Mouse (Mus musculus): Measurements from ENCODE around the gene Elof1. TPM values are rescaled to one million over a fixed set of nuclear protein-coding genes. Genes with fewer than 3 reads are reported as not detected.

Gene Elof1
- polyA plus RNA-seq, 1 experiment from 2014 or later = 157 TPM

GRCm38 (mm10) chr9:22065642-22066041 is 51.3 kb downstream of the Elof1 start:
- Histone ChIP-seq H3K9me3 (ENCODE audit: control insufficient read depth, low read length) (no peaks in the 10 kb centered on the region), H3K9ac (ENCODE audit: low read depth, low read length) (no peak overlapping the region), H3K4me1 (ENCODE audit: control insufficient read depth, insufficient read depth, low read length) (peaks cover 7% of the 10 kb centered on the region), H3K4me2 (ENCODE audit: low read depth, low read length) (no peak overlapping the region), H3K27ac (ENCODE audit: low read length) (no peak overlapping the region), H3K36me3 (ENCODE audit: control insufficient read depth, insufficient read depth, low read length) (peaks cover 25% of the 10 kb centered on the region), H3K27me3 (replicated peaks; ENCODE audit: control insufficient read depth, insufficient read depth, low read length) (no peaks in the 10 kb centered on the region), H3K4me3 (ENCODE audit: low read length) (no peak overlapping the region)
- ATAC-seq = no peak
- 91% methylated on average over 11 of the region's 11 CpGs for WGBS

- 82% methylated on average over 3 of the region's 3 CpGs for WGBS
- H3K4me2 ChIP-seq (ENCODE audit: low read depth, low read length) = no peak overlapping the region
- no peak overlapping the region for H3K4me3 ChIP-seq (ENCODE audit: low read length)
- no peak overlapping the region for H3K27ac ChIP-seq (ENCODE audit: low read length)
- no peak for ATAC-seq
- H3K27me3 ChIP-seq (replicated peaks; ENCODE audit: control insufficient read depth, insufficient read depth, low read length) = no peaks in the 10 kb centered on the region
- H3K9ac ChIP-seq (ENCODE audit: low read depth, low read length) = no peak overlapping the region
- no peaks in the 10 kb centered on the region for H3K4me1 ChIP-seq (ENCODE audit: control insufficient read depth, insufficient read depth, low read length)
- peaks cover 30% of the 10 kb centered on the region for H3K36me3 ChIP-seq (ENCODE audit: control insufficient read depth, insufficient read depth, low read length)
- H3K9me3 ChIP-seq (ENCODE audit: control insufficient read depth, low read length) = no peaks in the 10 kb centered on the region
Measured at GRCm38 (mm10) chr9:22064341-22064740, 52.6 kb downstream of the Elof1 start.

Small RNA genes lying within 50 kb of the gene (microRNA-seq; reads per million reads assigned to microRNA genes)
- not detected for gene Mir7084

Other genes with a start within 250 kb of the Elof1 start
- gene Rab3d, start 199.0 kb downstream of the Elof1 start, polyA plus RNA-seq (2015; fragmentation: Nextera tagmentation; extraction: Ambion mirVana) = 47.5 and 47.9 TPM in 2 replicates
- 2.6 and 3.5 TPM in 2 replicates for gene Ccdc159, start 189.7 kb downstream of the Elof1 start, polyA plus RNA-seq (2015; fragmentation: Nextera tagmentation; extraction: Ambion mirVana)
- gene Tmem205, start 189.6 kb downstream of the Elof1 start, polyA plus RNA-seq (2015; fragmentation: Nextera tagmentation; extraction: Ambion mirVana) = 93.9 and 97.0 TPM in 2 replicates
- gene Plppr2, start 180.1 kb downstream of the Elof1 start, polyA plus RNA-seq (2015; fragmentation: Nextera tagmentation; extraction: Ambion mirVana) = 5.2 and 6.2 TPM in 2 replicates
- 5.9 and 6.5 TPM in 2 replicates for gene Swsap1, start 161.4 kb downstream of the Elof1 start, polyA plus RNA-seq (2015; fragmentation: Nextera tagmentation; extraction: Ambion mirVana)
- 4.8 and 6.4 TPM in 2 replicates for gene Epor, start 153.7 kb downstream of the Elof1 start, polyA plus RNA-seq (2015; fragmentation: Nextera tagmentation; extraction: Ambion mirVana)
- 1.7 and 2.0 TPM in 2 replicates for gene Rgl3, start 127.7 kb downstream of the Elof1 start, polyA plus RNA-seq (2015; fragmentation: Nextera tagmentation; extraction: Ambion mirVana)
- gene Ccdc151, start 114.5 kb downstream of the Elof1 start, polyA plus RNA-seq (2015; fragmentation: Nextera tagmentation; extraction: Ambion mirVana) = 0.28 and 0.54 TPM in 2 replicates
- 121 and 125 TPM in 2 replicates for gene Prkcsh, start 114.4 kb downstream of the Elof1 start, polyA plus RNA-seq (2015; fragmentation: Nextera tagmentation; extraction: Ambion mirVana)
- gene Elavl3, start 65.1 kb downstream of the Elof1 start, polyA plus RNA-seq (2015; fragmentation: Nextera tagmentation; extraction: Ambion mirVana) = 1.5 and 1.9 TPM in 2 replicates
- not detected in 2 replicates for gene Gm49318, start 45.9 kb downstream of the Elof1 start, polyA plus RNA-seq (2015; fragmentation: Nextera tagmentation; extraction: Ambion mirVana)
- gene Zfp653, start 45.8 kb downstream of the Elof1 start, polyA plus RNA-seq (2015; fragmentation: Nextera tagmentation; extraction: Ambion mirVana) = 9.2 and 9.7 TPM in 2 replicates
- 50.8 and 54.2 TPM in 2 replicates for gene Ecsit, start 31.7 kb downstream of the Elof1 start, polyA plus RNA-seq (2015; fragmentation: Nextera tagmentation; extraction: Ambion mirVana)
- gene Cnn1, start 18.0 kb downstream of the Elof1 start, polyA plus RNA-seq (2015; fragmentation: Nextera tagmentation; extraction: Ambion mirVana) = 324 and 348 TPM in 2 replicates
- gene Acp5, start 18.5 kb upstream of the Elof1 start, polyA plus RNA-seq (2015; fragmentation: Nextera tagmentation; extraction: Ambion mirVana) = 78.2 and 87.5 TPM in 2 replicates
- 93.1 and 94.5 TPM in 2 replicates for gene Pigyl, start 39.7 kb upstream of the Elof1 start, polyA plus RNA-seq (2015; fragmentation: Nextera tagmentation; extraction: Ambion mirVana)
- gene Zfp872, start 70.9 kb upstream of the Elof1 start, polyA plus RNA-seq (2015; fragmentation: Nextera tagmentation; extraction: Ambion mirVana) = 0.58 and 0.65 TPM in 2 replicates
- 19.1 and 21.8 TPM in 2 replicates for gene Zfp809, start 108.5 kb upstream of the Elof1 start, polyA plus RNA-seq (2015; fragmentation: Nextera tagmentation; extraction: Ambion mirVana)
- 3.1 and 3.9 TPM in 2 replicates for gene Zfp599, start 142.7 kb upstream of the Elof1 start, polyA plus RNA-seq (2015; fragmentation: Nextera tagmentation; extraction: Ambion mirVana)
- 11.8 and 12.7 TPM in 2 replicates for gene Zfp810, start 190.5 kb upstream of the Elof1 start, polyA plus RNA-seq (2015; fragmentation: Nextera tagmentation; extraction: Ambion mirVana)

All from intestine, embryonic 16.5 days (tissue).